Mouse (Mus musculus): ENCODE measurements around the gene Pih1d1.
A peak's percentile ranks its signal among the peaks of the same experiment; 100 is the strongest.
"Not testable (repeated sequence)": the region's sequence is repeated elsewhere in the genome, so short reads cannot be mapped to it uniquely, and the experiment has no call there.

Gene Pih1d1

GRCm38 (mm10) chr7:45169495-45169894, 15.4 kb downstream of the Pih1d1 start:
- no peak for DNase-seq

DNA sequence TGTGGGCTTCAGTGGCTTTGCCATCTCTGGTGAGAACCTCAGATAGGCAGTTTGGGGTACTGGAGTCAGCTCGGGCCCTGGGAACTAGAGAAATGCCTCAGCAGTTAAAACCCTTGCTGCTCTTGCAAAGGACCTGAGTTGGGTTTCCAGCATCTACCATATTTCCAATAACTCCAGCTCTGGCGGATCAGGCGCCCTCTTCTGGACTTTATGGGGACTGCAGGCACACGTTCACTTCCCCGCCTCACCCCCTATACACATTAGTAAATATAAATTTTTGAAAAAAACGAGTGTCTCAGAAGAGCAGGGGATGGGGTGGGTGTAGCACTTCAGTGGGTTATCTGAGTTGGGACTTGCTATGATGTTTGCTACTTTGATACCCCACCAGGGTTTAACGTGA, 18.9 kb downstream of the Pih1d1 start:
- DNase-seq: no peak

DNA sequence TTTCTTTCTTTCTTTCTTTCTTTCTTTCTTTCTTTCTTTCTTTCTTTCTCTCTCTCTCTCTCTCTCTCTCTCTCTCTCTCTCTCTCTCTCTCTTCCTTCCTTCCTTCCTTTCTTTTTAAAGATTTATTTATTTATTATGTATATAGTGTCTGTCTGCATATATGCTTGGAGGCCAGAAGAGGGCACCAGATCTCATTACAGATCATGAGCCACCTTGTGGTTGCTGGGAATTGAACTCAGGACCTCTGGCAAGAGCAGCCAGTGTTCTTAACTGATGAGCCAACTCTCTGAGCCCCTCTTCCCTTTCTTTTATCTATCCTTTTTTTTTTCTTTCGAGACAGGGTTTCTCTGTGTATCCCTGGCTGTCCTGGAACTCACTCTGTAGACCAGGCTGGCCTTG, 19.7 kb downstream of the Pih1d1 start:
- DNase-seq: not testable (repeated sequence)

DNA sequence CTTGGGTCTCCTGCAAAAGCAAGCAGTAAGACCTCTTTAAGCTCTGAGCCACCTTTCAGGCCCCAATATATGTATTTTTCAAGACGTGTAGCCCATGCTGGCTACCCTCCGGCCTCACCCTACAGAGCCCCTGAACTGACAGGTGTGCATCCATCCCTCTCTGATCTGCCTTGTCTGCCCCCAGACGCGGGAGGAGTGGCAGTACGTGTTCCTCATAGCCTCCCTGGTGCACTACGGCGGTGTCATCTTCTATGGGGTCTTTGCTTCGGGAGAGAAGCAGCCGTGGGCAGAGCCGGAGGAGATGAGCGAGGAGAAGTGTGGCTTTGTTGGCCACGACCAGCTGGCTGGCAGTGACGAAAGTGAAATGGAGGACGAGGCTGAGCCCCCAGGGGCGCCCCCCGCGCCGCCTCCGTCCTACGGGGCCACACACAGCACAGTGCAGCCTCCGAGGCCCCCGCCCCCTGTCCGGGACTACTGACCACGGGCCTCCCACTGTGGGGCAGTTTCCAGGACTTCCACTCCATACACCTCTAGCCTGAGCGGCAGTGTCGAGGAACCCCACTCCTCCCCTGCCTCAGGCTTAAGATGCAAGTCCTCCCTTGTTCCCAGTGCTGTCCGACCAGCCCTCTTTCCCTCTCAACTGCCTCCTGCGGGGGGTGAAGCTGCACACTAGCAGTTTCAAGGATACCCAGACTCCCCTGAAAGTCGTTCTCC, 20.6 kb downstream of the Pih1d1 start:
- no peak for DNase-seq

- no peak for DNase-seq
Observed at GRCm38 (mm10) chr7:45175398-45175797, 21.3 kb downstream of the Pih1d1 start.

- no peak for DNase-seq
Observed at GRCm38 (mm10) chr7:45175929-45176328, 21.8 kb downstream of the Pih1d1 start.

GRCm38 (mm10) chr7:45176356-45176755, 22.3 kb downstream of the Pih1d1 start:
- DNase-seq: no peak

DNA sequence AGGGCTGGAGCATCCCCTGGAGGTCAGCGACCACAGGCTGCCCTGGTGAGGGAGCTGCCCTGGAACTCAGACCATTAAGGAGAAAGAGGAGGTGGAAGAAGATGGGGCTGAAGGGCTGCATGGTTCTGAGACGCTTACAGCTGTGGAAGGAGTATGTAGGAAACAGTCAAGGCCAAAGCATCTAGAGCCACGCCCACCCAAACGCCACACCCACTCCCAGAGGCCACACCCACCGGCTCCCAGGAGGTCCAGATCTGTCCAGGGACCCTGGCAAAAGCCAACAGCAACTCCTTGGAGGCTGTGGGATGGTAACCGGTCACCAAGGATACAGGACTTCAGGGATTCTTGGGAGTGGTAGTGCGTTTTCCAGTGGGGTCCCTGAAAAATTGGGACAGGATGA, 24.4 kb downstream of the Pih1d1 start:
- no peak for DNase-seq

DNA sequence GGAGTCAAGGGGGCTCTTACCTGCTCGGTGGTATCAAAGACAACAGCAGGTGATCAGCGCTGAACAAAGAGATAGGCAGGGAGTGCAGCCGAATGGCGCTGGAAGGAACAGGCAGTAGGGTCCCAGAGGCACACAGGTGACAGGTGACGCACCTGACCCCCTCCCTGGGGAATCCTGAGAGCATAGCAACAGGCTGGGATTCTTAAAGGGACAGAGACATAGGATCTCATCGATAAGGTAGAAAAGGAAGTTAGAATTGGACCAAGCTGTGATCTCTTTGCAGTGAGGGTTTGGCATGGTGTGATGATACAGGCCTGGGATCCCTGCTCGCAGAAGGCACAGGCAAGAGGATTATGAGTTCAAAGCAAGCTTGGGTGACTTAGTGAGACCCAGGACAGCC, 25.4 kb downstream of the Pih1d1 start, which contains the start of gene Gfy:
Gene Gfy, minus strand, starts transcription at position 101 of the 400 bp plus-strand sequence.
- DNase-seq: no peak

- no peak for DNase-seq
Observed at GRCm38 (mm10) chr7:45180896-45181477, 26.9 kb downstream of the Pih1d1 start, which contains the start of gene Pth2. Gene Pth2, plus strand, starts transcription at chr7:45180995.

DNA sequence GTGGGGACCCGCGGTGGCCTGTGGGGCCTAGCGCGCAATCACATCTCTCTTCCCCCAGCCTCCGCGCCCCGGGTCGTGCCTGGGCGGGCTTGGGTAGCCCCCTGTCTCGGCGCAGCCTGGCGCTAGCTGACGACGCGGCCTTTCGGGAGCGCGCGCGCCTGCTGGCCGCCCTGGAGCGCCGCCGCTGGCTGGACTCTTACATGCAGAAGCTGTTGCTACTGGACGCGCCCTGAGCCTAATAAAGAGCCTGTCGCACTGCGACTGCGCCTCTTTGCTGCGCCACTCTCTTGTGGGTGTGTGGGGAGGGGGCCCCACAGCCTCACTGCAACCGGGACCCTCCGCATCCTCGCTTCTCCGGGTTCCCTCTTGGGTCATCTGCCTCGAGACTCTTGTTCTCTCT, 27.4 kb downstream of the Pih1d1 start:
- no peak for DNase-seq

- DNase-seq: peak; percentile 92
Observed at GRCm38 (mm10) chr7:45182199-45182601, 28.1 kb downstream of the Pih1d1 start.

- peak; percentile 54 for DNase-seq
Observed at GRCm38 (mm10) chr7:45182606-45183005, 28.5 kb downstream of the Pih1d1 start.

- DNase-seq: no peak
Observed at GRCm38 (mm10) chr7:45183672-45184071, 29.6 kb downstream of the Pih1d1 start.

DNA sequence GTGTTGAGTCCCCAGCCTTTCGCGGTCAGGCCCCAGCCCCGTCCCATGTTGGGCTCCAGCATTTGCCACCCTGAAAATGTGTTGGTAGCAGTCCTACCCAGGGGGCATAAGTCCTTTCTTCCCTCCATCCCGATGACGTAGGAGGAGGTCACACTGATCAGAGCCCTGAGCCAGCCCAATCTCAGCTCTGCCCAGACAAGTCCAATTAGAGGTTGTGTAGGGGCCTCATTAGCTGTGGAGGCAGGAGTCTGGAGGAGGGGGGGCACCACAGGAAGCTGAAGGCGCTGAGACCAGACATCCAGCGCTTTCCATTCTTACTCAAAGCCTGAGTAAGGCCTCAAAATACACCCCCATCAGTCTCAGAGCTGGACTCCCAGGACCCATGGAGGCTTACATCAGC, 31.8 kb downstream of the Pih1d1 start:
- DNase-seq: no peak

- no peak for DNase-seq
Observed at GRCm38 (mm10) chr7:45189600-45189999, 35.5 kb downstream of the Pih1d1 start.

- DNase-seq: no peak
Observed at GRCm38 (mm10) chr7:45190186-45190585, 36.1 kb downstream of the Pih1d1 start.

- DNase-seq: no peak
Observed at GRCm38 (mm10) chr7:45191161-45191560, 37.1 kb downstream of the Pih1d1 start.

DNA sequence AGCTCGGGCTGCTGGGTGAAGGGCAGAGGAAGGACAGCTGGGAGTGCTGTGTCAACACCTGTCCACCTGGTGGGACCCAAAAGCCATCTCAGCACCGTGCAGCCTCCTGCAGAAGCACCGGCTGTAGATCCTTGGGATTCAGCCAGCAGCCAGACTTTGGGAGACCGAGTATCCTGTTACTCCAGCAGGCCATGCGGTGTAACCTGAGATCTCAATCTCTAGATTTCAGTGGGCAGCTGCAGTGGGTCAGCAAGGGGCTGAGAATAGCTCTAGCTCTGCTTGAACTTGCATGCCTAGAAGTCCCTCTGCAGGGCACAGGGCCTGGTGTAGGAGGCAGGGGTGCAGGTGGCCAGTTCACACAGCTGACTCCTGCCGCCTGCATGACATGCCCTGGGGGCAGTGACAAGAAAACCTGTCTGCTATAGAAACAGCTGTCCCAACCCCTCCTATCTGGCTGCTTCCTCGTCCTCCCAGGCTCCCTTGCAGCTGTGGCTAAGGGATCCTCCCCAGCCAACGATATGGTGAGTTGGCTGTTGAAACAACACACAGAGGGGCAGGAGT, 37.8 kb downstream of the Pih1d1 start:
- DNase-seq: no peak

DNA sequence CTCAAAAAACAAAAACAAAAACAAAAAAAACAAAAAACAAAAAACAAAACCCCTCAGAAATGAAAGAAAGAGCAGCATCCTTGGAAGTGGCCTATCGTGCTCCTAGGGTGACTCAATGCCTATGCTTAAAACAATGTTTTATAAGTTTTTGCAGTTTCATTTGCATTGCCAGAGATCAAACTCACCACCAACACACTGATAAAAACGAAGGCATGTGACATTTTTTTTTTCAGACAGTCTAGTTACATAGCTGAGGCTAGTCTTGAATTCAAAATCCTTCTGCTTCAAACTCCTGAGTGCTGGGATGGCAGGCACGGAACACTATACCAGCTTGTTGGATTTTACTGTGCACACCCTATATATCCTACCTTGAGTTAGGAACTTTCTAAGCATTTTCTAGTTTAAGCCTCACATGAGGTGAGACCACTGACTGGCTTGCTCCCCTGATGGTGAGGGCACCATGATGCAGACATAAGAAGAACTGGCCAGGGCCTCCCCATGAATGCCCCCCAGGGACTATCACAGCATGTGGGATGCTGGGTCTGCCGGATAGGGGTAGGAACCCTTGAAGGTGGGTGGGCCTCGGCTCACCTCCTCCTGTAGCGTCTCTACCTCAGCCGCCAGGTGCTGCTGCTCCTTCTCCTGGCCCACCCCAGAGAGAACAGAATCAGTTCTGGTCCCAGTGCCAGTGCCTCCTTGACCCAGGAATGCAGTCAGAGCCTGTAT, 38.6 kb downstream of the Pih1d1 start:
- no peak for DNase-seq

DNA sequence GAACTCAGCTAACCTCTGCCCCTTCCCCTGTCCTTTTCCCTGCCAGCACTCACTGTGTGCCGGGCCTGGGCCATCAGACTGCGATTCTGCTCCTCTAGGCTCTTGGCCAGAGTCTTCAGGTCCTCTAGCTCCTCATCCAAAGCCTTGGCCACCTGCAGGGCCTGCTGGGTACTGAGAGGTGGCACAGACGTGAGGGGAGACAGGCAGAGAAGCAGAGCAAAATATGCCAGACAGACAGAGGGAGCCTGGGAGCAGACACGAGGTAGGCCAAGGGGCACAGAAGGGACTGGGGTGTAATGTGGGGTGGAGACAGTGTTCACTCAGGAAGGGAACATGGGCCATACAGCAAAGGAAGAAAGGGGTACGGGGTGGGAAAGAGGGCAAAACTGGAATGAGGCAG, 39.3 kb downstream of the Pih1d1 start:
- no peak for DNase-seq

DNA sequence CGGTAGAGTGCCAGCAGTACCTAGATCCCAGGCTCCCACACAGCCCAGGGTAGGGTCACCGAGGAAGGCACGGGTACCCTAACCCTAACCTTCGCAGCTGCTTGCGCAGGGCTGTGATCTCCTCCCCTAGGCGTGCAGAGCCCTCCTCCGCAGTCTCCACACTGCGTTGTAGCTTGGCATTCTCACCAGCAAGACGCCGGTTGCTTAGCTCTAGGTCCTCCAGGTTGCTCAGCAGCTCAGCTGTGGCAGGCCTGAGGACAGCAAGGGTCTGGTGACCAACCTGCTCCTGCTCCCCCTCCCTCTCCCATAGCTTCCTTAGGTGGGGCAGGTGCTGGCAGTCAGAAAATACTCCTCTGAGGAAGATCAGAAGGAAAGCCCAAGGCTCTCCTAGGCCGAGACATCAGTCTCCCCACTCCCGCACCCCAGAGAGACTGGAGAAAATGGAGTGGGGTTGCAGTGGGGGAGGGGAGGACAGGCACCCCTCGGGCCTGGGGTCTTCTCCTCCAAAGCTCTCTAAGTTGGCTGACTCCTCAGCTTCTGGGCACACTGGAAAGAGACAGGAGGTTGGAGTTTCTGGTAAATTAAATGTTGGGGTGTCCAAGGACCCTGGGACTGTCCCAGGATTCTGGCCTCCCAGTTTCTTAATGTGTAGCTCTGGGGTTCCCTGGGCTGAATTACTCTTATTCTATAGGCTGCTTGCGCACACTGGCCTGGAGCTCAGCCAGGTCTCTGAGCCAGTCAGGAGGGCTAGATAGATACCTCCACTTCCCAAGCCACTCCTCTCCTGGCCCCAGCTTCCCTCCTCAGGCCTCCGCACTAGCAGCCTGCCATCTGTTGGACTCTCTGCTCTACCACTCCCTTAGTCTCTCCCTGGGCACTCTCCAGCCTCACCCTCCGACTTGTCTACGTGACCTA, 40.0 kb downstream of the Pih1d1 start:
- DNase-seq: no peak
